Mouse (Mus musculus): Measurements from ENCODE around the gene Spata17. TPM values are rescaled to one million over a fixed set of nuclear protein-coding genes. Genes with fewer than 3 reads are reported as not detected.
"Not testable (repeated sequence)": the region's sequence is repeated elsewhere in the genome, so short reads cannot be mapped to it uniquely, and the experiment has no call there.

The Spata17 gene
- polyA plus RNA-seq, 1 experiment, result 0.74 TPM

DNA sequence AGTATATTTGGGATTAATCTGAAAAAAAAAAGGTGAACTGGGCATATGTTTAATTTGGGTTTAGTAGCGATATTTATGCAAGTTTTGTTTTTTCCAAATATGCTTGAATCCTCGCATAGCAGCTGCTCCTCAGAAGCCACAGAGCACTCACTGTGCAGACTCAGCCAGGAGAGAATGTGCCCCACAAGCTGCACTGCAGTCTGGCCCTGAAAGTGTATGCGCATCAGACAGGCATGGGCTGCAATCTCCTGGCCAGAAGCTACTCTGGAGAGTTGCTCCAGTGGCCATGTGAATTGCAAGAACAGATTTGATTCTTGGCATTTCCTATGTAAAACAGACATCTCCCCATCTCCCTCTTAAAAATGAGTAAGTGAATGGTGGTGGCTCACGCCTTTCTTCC, 82.9 kb downstream of the Spata17 start:
- H3K27me3 ChIP-seq (ENCODE audit: control insufficient read depth, insufficient read depth, low read length), result no peaks in the 10 kb centered on the region
- TF ChIP-seq POLR2A (IDR thresholded peaks at IDR 0.05; ENCODE audit: borderline replicate concordance, insufficient read depth, low read length) (no peak), CTCF (IDR thresholded peaks at IDR 0.05; ENCODE audit: borderline replicate concordance, insufficient read depth, low read depth, low read length) (no peak)
- no peak for DNase-seq
- no peak overlapping the region for H3K27ac ChIP-seq (ENCODE audit: insufficient read depth, low read length)
- H3K4me3 ChIP-seq (replicated peaks; ENCODE audit: insufficient read depth, low read depth, low read length), result no peak overlapping the region
- WGBS, result 43% methylated on average over 4 of the region's 4 CpGs
- no peaks in the 10 kb centered on the region for H3K4me1 ChIP-seq (ENCODE audit: control insufficient read depth, insufficient read depth, low read length)

DNA sequence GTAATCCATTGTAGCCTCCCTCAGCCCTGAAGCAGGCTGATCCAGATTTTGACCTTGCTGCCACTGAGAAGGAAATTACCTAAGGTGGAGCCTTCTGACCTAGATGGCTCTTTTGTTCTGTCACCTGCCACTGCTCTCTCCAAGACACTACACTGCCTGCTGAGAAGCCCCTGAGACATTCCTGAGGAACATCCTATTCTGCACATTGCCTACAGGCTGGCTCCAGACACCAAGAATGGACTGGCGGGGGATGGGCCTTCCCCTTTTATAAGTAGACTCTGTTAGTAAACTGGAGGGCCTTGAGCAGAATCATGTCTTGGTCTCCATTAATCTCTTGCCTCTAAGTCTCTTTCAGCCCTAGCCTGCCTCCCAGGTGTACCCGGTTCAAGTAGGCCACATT, 87.7 kb downstream of the Spata17 start:
- not testable (repeated sequence) for H3K4me1 ChIP-seq (ENCODE audit: control insufficient read depth, insufficient read depth, low read length); H3K27me3 ChIP-seq (ENCODE audit: control insufficient read depth, insufficient read depth, low read length); H3K27ac ChIP-seq (ENCODE audit: insufficient read depth, low read length); H3K4me3 ChIP-seq (replicated peaks; ENCODE audit: insufficient read depth, low read depth, low read length); DNase-seq
- WGBS, result 98% methylated on average over 2 of the region's 2 CpGs

DNA sequence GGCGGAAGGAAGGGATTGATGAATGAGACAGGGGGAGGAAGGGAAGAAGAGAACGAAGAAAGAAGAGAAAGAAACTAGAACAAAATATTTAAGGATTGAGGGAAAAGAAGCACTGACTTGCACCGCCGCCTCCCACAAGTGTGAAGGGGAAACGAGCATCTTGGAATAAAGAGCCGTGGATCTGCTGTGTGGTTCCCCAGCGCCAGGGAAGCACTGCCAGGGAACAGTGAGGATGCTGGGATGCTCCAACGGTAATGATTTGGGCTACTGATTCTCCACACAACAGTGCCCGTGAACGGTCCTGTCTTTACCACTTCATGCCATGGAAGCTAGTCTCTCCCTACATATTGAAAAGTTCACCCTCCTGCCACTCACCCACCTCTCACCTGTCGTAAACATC, 89.5 kb downstream of the Spata17 start:
- Histone ChIP-seq H3K4me1 (ENCODE audit: control insufficient read depth, insufficient read depth, low read length) (no peaks in the 10 kb centered on the region), H3K27me3 (ENCODE audit: control insufficient read depth, insufficient read depth, low read length) (no peaks in the 10 kb centered on the region), H3K27ac (ENCODE audit: insufficient read depth, low read length) (no peak overlapping the region), H3K4me3 (replicated peaks; ENCODE audit: insufficient read depth, low read depth, low read length) (no peak overlapping the region)
- WGBS, result 50% methylated on average over 11 of the region's 11 CpGs
- TF ChIP-seq POLR2A (IDR thresholded peaks at IDR 0.05; ENCODE audit: borderline replicate concordance, insufficient read depth, low read length) (no peak), CTCF (IDR thresholded peaks at IDR 0.05; ENCODE audit: borderline replicate concordance, insufficient read depth, low read depth, low read length) (no peak)
- no peak for DNase-seq

DNA sequence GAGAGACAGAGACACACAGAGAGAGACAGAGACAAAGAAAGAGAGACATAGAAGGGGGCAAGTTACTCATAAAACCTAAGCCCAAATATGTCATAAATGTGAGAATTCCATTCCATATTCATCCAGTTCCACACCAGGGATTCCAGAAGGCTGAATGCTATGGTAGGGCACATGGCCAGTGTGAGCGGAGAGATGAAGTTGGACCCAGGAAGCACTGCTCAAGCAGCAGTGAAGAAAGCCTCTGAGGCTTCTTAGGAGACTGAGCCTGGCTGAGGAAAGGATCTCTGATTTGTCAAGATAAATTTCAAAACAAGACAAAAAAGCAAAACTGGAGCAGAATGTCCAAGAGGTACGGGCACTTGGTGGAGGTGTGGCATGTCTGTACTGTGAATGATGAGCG, 90.3 kb downstream of the Spata17 start:
- no peak overlapping the region for H3K27ac ChIP-seq (ENCODE audit: insufficient read depth, low read length)
- no peak overlapping the region for H3K4me3 ChIP-seq (replicated peaks; ENCODE audit: insufficient read depth, low read depth, low read length)
- WGBS, result 23% methylated on average over 3 of the region's 3 CpGs
- H3K4me1 ChIP-seq (ENCODE audit: control insufficient read depth, insufficient read depth, low read length), result no peaks in the 10 kb centered on the region
- DNase-seq, result no peak
- TF ChIP-seq POLR2A (IDR thresholded peaks at IDR 0.05; ENCODE audit: borderline replicate concordance, insufficient read depth, low read length), result no peak
- TF ChIP-seq CTCF (IDR thresholded peaks at IDR 0.05; ENCODE audit: borderline replicate concordance, insufficient read depth, low read depth, low read length), result no peak
- no peaks in the 10 kb centered on the region for H3K27me3 ChIP-seq (ENCODE audit: control insufficient read depth, insufficient read depth, low read length)

DNA sequence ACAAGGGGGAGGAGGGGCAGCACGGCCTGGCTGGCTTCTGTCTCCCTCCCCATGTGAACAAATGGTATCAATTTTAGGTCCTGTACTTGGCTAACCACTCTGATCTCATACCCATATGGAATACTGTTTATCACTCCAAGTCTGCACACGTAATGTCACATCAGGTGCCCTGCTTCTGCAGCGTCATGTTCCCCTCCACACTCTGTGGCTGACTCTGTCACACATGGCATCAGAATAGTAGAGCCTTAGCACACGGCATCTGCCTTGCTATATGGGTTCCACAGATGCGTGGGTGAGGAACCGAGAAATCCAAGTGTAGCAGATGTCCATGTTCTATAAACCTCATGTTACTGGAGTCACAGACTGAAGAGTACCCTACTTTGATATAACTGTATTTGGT, 96.0 kb downstream of the Spata17 start:
- H3K27me3 ChIP-seq (ENCODE audit: control insufficient read depth, insufficient read depth, low read length), result no peaks in the 10 kb centered on the region
- no peak for DNase-seq
- no peaks in the 10 kb centered on the region for H3K4me1 ChIP-seq (ENCODE audit: control insufficient read depth, insufficient read depth, low read length)
- no peak overlapping the region for H3K4me3 ChIP-seq (replicated peaks; ENCODE audit: insufficient read depth, low read depth, low read length)
- H3K27ac ChIP-seq (ENCODE audit: insufficient read depth, low read length), result no peak overlapping the region
- TF ChIP-seq CTCF (IDR thresholded peaks at IDR 0.05; ENCODE audit: borderline replicate concordance, insufficient read depth, low read depth, low read length) (no peak), POLR2A (IDR thresholded peaks at IDR 0.05; ENCODE audit: borderline replicate concordance, insufficient read depth, low read length) (no peak)
- WGBS, result 92% methylated on average over 6 of the region's 6 CpGs

DNA sequence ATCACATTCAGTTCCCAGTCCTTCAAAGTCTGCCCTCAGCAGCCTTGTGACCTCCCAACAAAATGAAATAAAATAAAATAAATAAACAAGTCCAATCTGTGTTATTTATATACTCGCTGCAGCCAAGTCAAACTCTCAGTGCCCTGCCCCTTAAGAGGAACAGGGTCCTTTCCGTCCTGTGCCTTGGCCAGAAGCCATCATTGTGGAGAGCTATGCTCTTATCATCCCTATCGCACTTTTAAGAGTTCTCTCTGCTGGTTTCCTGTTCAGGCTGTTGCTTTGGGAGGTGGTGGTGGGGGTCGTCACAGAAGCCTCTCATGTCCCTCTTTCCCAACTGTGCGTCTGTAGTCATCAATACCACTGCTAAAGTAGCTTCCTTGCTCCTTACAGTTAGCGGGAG, 97.2 kb downstream of the Spata17 start:
- no peak overlapping the region for H3K27ac ChIP-seq (ENCODE audit: insufficient read depth, low read length)
- WGBS, result 80% methylated on average over 6 of the region's 6 CpGs
- no peak for DNase-seq
- TF ChIP-seq POLR2A (IDR thresholded peaks at IDR 0.05; ENCODE audit: borderline replicate concordance, insufficient read depth, low read length) (no peak), CTCF (IDR thresholded peaks at IDR 0.05; ENCODE audit: borderline replicate concordance, insufficient read depth, low read depth, low read length) (no peak)
- H3K4me1 ChIP-seq (ENCODE audit: control insufficient read depth, insufficient read depth, low read length), result no peaks in the 10 kb centered on the region
- no peaks in the 10 kb centered on the region for H3K27me3 ChIP-seq (ENCODE audit: control insufficient read depth, insufficient read depth, low read length)
- H3K4me3 ChIP-seq (replicated peaks; ENCODE audit: insufficient read depth, low read depth, low read length), result no peak overlapping the region

DNA sequence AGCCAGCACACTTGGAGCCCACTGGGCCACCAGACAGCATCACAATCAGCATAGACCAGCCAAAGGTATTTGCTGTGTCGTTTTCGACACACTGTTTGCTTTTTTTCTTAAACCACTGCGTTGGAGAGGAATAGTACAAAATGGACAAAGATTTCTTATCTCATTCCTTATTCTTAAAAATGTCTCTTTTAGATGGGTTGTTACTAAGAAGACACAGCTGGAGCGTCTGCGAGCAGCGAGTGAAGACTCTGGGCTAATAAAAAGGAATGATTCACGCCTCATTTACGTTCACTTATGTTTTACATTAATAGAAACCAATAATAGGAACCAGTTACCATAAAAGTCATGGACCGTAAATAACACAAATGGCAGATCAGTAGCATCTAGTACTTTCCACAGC, 101.5 kb downstream of the Spata17 start:
- Histone ChIP-seq H3K4me1 (ENCODE audit: control insufficient read depth, insufficient read depth, low read length) (no peaks in the 10 kb centered on the region), H3K4me3 (replicated peaks; ENCODE audit: insufficient read depth, low read depth, low read length) (no peak overlapping the region), H3K27me3 (ENCODE audit: control insufficient read depth, insufficient read depth, low read length) (no peaks in the 10 kb centered on the region), H3K27ac (ENCODE audit: insufficient read depth, low read length) (no peak overlapping the region)
- TF ChIP-seq CTCF (IDR thresholded peaks at IDR 0.05; ENCODE audit: borderline replicate concordance, insufficient read depth, low read depth, low read length), result no peak
- no peak for TF ChIP-seq POLR2A (IDR thresholded peaks at IDR 0.05; ENCODE audit: borderline replicate concordance, insufficient read depth, low read length)
- DNase-seq, result no peak
- 88% methylated on average over 9 of the region's 9 CpGs for WGBS

DNA sequence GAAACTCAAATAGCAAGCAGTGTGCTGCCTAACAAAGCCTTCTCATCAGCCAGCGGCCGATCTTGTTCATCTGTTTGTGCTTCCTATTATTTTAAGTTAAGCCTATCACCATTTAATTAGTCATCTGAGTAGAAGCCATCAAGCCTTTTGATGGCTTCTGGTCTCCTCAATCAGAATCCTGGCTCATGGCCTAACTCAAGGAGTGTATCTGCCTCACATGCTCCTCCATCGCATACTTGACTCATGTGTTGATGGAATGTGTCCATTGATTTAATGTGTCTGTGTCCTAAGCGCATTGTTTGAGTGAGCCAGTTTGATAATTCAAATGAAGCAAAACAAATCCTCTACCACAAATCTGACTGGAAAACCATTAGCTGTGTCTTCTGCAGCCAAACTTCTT, 113.1 kb downstream of the Spata17 start:
- Histone ChIP-seq H3K27me3 (ENCODE audit: control insufficient read depth, insufficient read depth, low read length) (no peaks in the 10 kb centered on the region), H3K27ac (ENCODE audit: insufficient read depth, low read length) (no peak overlapping the region), H3K4me1 (ENCODE audit: control insufficient read depth, insufficient read depth, low read length) (no peaks in the 10 kb centered on the region), H3K4me3 (replicated peaks; ENCODE audit: insufficient read depth, low read depth, low read length) (no peak overlapping the region)
- no peak for DNase-seq
- WGBS, result 62% methylated on average over 4 of the region's 4 CpGs
- TF ChIP-seq POLR2A (IDR thresholded peaks at IDR 0.05; ENCODE audit: borderline replicate concordance, insufficient read depth, low read length), result no peak
- no peak for TF ChIP-seq CTCF (IDR thresholded peaks at IDR 0.05; ENCODE audit: borderline replicate concordance, insufficient read depth, low read depth, low read length)

DNA sequence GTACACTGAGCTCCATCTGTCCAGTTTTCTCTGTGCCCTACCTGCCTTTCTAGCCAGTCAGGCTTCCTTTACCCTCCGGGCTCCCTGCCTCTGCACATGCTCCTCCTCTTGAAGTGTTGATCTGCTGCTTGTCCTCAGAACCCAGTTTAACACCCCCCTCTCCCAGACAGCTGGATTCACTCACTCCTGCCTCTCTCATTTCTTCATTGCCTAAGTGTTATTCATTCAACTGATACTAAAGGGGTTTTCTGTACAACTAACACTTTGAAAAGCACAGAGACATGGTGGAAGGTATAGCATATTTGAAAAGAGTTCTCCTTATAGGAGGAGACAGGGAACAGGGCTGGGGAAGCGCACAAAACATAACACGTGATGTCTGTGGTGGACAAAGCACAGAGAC, 114.1 kb downstream of the Spata17 start:
- H3K27me3 ChIP-seq (ENCODE audit: control insufficient read depth, insufficient read depth, low read length), result no peaks in the 10 kb centered on the region
- WGBS, result 76% methylated on average over 3 of the region's 3 CpGs
- H3K27ac ChIP-seq (ENCODE audit: insufficient read depth, low read length), result no peak overlapping the region
- no peak overlapping the region for H3K4me3 ChIP-seq (replicated peaks; ENCODE audit: insufficient read depth, low read depth, low read length)
- DNase-seq, result no peak
- TF ChIP-seq POLR2A (IDR thresholded peaks at IDR 0.05; ENCODE audit: borderline replicate concordance, insufficient read depth, low read length) (no peak), CTCF (IDR thresholded peaks at IDR 0.05; ENCODE audit: borderline replicate concordance, insufficient read depth, low read depth, low read length) (no peak)
- H3K4me1 ChIP-seq (ENCODE audit: control insufficient read depth, insufficient read depth, low read length), result no peaks in the 10 kb centered on the region

All from cerebellum, adult 2 months (tissue).